ENCODE assay signal across 10 mouse cellular contexts in genomic region chr7:19940256-19940655, GRCm38 (mm10). TPM values are rescaled to one million over a fixed set of nuclear protein-coding genes. Genes with fewer than 3 reads are reported as not detected.
DNase-seq lines count a peak whose midpoint lies in the region; ATAC-seq and TF ChIP-seq lines count a peak whose summit lies in the region.
"Had no signal": no experiment of that assay in that cellular context is flagged by ENCODE, and none has a peak within 500 bp of the region (broad histone marks: within the 10 kb centered on the region; RNA-seq: fewer than 3 reads in every experiment).

No protein-coding gene starts in this region.

- peak overlapping the region; percentile 60 for H3K27ac ChIP-seq in spleen, adult 2 months (ENCODE audit: insufficient read depth, low read length)
- no peak overlapping the region for H3K27ac ChIP-seq in kidney, adult 2 months (ENCODE audit: insufficient read depth, low read depth, low read length)
- no peak overlapping the region for H3K27ac ChIP-seq in neural tube, embryonic 15.5 days (replicated peaks)
- H3K27ac ChIP-seq in forebrain, postnatal 0 days (ENCODE audit: low read depth, low read length), result no peak overlapping the region

- H3K36me3 ChIP-seq in spleen, adult 2 months (ENCODE audit: control insufficient read depth, insufficient read depth, low read length), result no peaks in the 10 kb centered on the region
- H3K36me3 ChIP-seq in kidney, adult 2 months (ENCODE audit: control insufficient read depth, insufficient read depth, low read length), result no peaks in the 10 kb centered on the region
- no peaks in the 10 kb centered on the region for H3K36me3 ChIP-seq in neural tube, embryonic 15.5 days
- H3K36me3 ChIP-seq in forebrain, postnatal 0 days (ENCODE audit: insufficient read depth), result no peaks in the 10 kb centered on the region

- peaks cover 5% of the 10 kb centered on the region; the same call in 1 of the 2 replicates for H3K4me1 ChIP-seq in spleen, adult 2 months (ENCODE audit: control insufficient read depth, insufficient read depth, insufficient read length)
- H3K4me1 ChIP-seq in kidney, adult 2 months (ENCODE audit: control insufficient read depth, insufficient read depth, low read length), result peaks cover 4% of the 10 kb centered on the region; the same call in 1 of the 2 replicates
- no peaks in the 10 kb centered on the region for H3K4me1 ChIP-seq in neural tube, embryonic 15.5 days
- H3K4me1 ChIP-seq in forebrain, postnatal 0 days (ENCODE audit: insufficient read depth), result no peaks in the 10 kb centered on the region

- TF ChIP-seq CTCF in spleen, adult 2 months (IDR thresholded peaks at IDR 0.05; ENCODE audit: extremely low read depth, insufficient read depth, insufficient read length, insufficient replicate concordance), result no peak
- TF ChIP-seq CTCF in kidney, adult 2 months (conservative IDR thresholded peaks at IDR 0.05; ENCODE audit: insufficient read depth, insufficient read length, low read depth, low read length), result no peak
- no peak for TF ChIP-seq CTCF in forebrain, postnatal 0 days (IDR thresholded peaks at IDR 0.05; ENCODE audit: low read depth)

- no peak for TF ChIP-seq POLR2A in spleen, adult 2 months (IDR thresholded peaks at IDR 0.05; ENCODE audit: low read depth, low read length)
- no peak for TF ChIP-seq POLR2A in kidney, adult 2 months (IDR thresholded peaks at IDR 0.05; ENCODE audit: low read depth, low read length)

- H3K9me3 ChIP-seq in neural tube, embryonic 15.5 days (replicated peaks), result no peaks in the 10 kb centered on the region
- H3K9me3 ChIP-seq in forebrain, postnatal 0 days (ENCODE audit: low read length), result no peaks in the 10 kb centered on the region

- no peaks in the 10 kb centered on the region for H3K27me3 ChIP-seq in spleen, adult 2 months (ENCODE audit: control insufficient read depth, insufficient read depth, low read length)
- no peaks in the 10 kb centered on the region for H3K27me3 ChIP-seq in kidney, adult 2 months (replicated peaks; ENCODE audit: control insufficient read depth, insufficient read depth, low read length)
- H3K27me3 ChIP-seq in neural tube, embryonic 15.5 days (replicated peaks), result no peaks in the 10 kb centered on the region
- no peaks in the 10 kb centered on the region for H3K27me3 ChIP-seq in forebrain, postnatal 0 days (ENCODE audit: insufficient read depth, low read length)

- H3K4me2 ChIP-seq in neural tube, embryonic 15.5 days, result no peak overlapping the region
- H3K4me2 ChIP-seq in forebrain, postnatal 0 days (ENCODE audit: low read depth), result no peak overlapping the region

- no peak overlapping the region for H3K4me3 ChIP-seq in spleen, adult 2 months (ENCODE audit: extremely low read depth, insufficient read depth, insufficient read length)
- H3K4me3 ChIP-seq in kidney, adult 2 months (ENCODE audit: insufficient read depth, low read depth, low read length), result no peak overlapping the region
- H3K4me3 ChIP-seq in neural tube, embryonic 15.5 days (replicated peaks), result no peak overlapping the region
- H3K4me3 ChIP-seq in forebrain, postnatal 0 days (ENCODE audit: low read depth, low read length), result no peak overlapping the region
- H3K4me3 ChIP-seq: erythroblast, embryonic 14.5 days had no signal

- no peak for ATAC-seq in neural tube, embryonic 15.5 days (ENCODE audit: low FRiP score)
- ATAC-seq in granulocyte monocyte progenitor cell, adult 5-6 weeks (replicated peaks; ENCODE audit: poor library complexity, severe bottlenecking), result no peak
- ATAC-seq in forebrain, postnatal 0 days, result no peak

- WGBS in spleen, adult 2 months, result 18% methylated on average over 6 of the region's 6 CpGs
- WGBS in kidney, adult 2 months, result 18% methylated on average over 4 of the region's 6 CpGs
- WGBS in neural tube, embryonic 15.5 days, result 31% methylated on average over 5 of the region's 6 CpGs
- WGBS in forebrain, postnatal 0 days, result 52% methylated on average over 5 of the region's 6 CpGs

- peak in 1 of 2 experiments; percentile 15 for DNase-seq in spleen, adult 2 months (ENCODE audit: low read depth in 1 of 2, low spot score in 2 of 2)
- no peak for DNase-seq in spleen, postnatal 4 days (ENCODE audit: low spot score in 2 of 2)
- DNase-seq in kidney, adult 2 months, result peak; percentile 53
- DNase-seq in lung, postnatal 14 days, result peak; percentile 51
- no peak for DNase-seq in forebrain, postnatal 0 days
- no peak for DNase-seq in cerebellum, adult 8-10 months

- no peak overlapping the region for H3K9ac ChIP-seq in neural tube, embryonic 15.5 days (replicated peaks)
- no peak overlapping the region for H3K9ac ChIP-seq in forebrain, postnatal 0 days

RNA-seq across cellular contexts. Expression of gene Igsf23, which starts 10.3 kb away (rescaled TPM):
- polyA plus RNA-seq in spleen, adult 2 months (2012; rRNA removed), result 1.2 and 3.9 TPM in 2 replicates
- 0.14 and 0.31 TPM in 2 replicates for polyA plus RNA-seq in kidney, adult 2 months (2012; rRNA removed)
- polyA plus RNA-seq in neural tube, embryonic 15.5 days (2015; fragmentation: Nextera tagmentation; extraction: Ambion mirVana), result 0.12 and 0.43 TPM in 2 replicates
- total RNA-seq in granulocyte monocyte progenitor cell, adult 5-6 weeks (2014; fragmentation: Nextera tagmentation), result 3.4 TPM in 1 of 2 replicates, not detected in the other
- not detected in 2 replicates for total RNA-seq in granulocyte monocyte progenitor cell, adult 5-6 weeks (2017)
- total RNA-seq in forebrain, postnatal 0 days (2014; rRNA removed), result not detected in 2 replicates
- polyA plus RNA-seq in forebrain, postnatal 0 days (2015; fragmentation: Nextera tagmentation; extraction: Ambion mirVana), result not detected in 2 replicates
- polyA plus RNA-seq: erythroblast, embryonic 14.5 days; midbrain, embryonic 14.5 days had no signal

RNA-seq across cellular contexts. Expression of gene Pvr, which starts 19.3 kb away (rescaled TPM):
- 6.6 and 8.0 TPM in 2 replicates for polyA plus RNA-seq in spleen, adult 2 months (2012; rRNA removed)
- 10.9 and 12.3 TPM in 2 replicates for polyA plus RNA-seq in kidney, adult 2 months (2012; rRNA removed)
- polyA plus RNA-seq in neural tube, embryonic 15.5 days (2015; fragmentation: Nextera tagmentation; extraction: Ambion mirVana), result 12.0 and 12.5 TPM in 2 replicates
- total RNA-seq in granulocyte monocyte progenitor cell, adult 5-6 weeks (2014; fragmentation: Nextera tagmentation), result 10.7 and 32.3 TPM in 2 replicates
- 10.9 and 11.3 TPM in 2 replicates for total RNA-seq in granulocyte monocyte progenitor cell, adult 5-6 weeks (2017)
- 12.0 and 12.8 TPM in 2 replicates for total RNA-seq in forebrain, postnatal 0 days (2014; rRNA removed)
- 4.2 and 6.1 TPM in 2 replicates for polyA plus RNA-seq in forebrain, postnatal 0 days (2015; fragmentation: Nextera tagmentation; extraction: Ambion mirVana)

RNA-seq across cellular contexts. Expression of gene Ceacam20, which starts 25.0 kb away (rescaled TPM):
- not detected in 2 replicates for polyA plus RNA-seq in spleen, adult 2 months (2012; rRNA removed)
- 0.03 TPM in 1 of 2 replicates, not detected in the other for polyA plus RNA-seq in kidney, adult 2 months (2012; rRNA removed)
- not detected in 2 replicates for polyA plus RNA-seq in neural tube, embryonic 15.5 days (2015; fragmentation: Nextera tagmentation; extraction: Ambion mirVana)
- total RNA-seq in granulocyte monocyte progenitor cell, adult 5-6 weeks (2014; fragmentation: Nextera tagmentation), result not detected in 2 replicates
- not detected in 2 replicates for total RNA-seq in granulocyte monocyte progenitor cell, adult 5-6 weeks (2017)
- not detected in 2 replicates for total RNA-seq in forebrain, postnatal 0 days (2014; rRNA removed)
- not detected in 2 replicates for polyA plus RNA-seq in forebrain, postnatal 0 days (2015; fragmentation: Nextera tagmentation; extraction: Ambion mirVana)
- polyA plus RNA-seq: erythroblast, embryonic 14.5 days; midbrain, embryonic 14.5 days had no signal

RNA-seq across cellular contexts. Expression of gene Nlrp9b, which starts 51.0 kb away (rescaled TPM):
- not detected in 2 replicates for polyA plus RNA-seq in spleen, adult 2 months (2012; rRNA removed)
- polyA plus RNA-seq in kidney, adult 2 months (2012; rRNA removed), result not detected in 2 replicates
- polyA plus RNA-seq in neural tube, embryonic 15.5 days (2015; fragmentation: Nextera tagmentation; extraction: Ambion mirVana), result not detected in 2 replicates
- total RNA-seq in granulocyte monocyte progenitor cell, adult 5-6 weeks (2014; fragmentation: Nextera tagmentation), result not detected in 2 replicates
- total RNA-seq in granulocyte monocyte progenitor cell, adult 5-6 weeks (2017), result not detected in 2 replicates
- not detected in 2 replicates for total RNA-seq in forebrain, postnatal 0 days (2014; rRNA removed)
- not detected in 2 replicates for polyA plus RNA-seq in forebrain, postnatal 0 days (2015; fragmentation: Nextera tagmentation; extraction: Ambion mirVana)
- polyA plus RNA-seq: erythroblast, embryonic 14.5 days; midbrain, embryonic 14.5 days had no signal

RNA-seq across cellular contexts. Expression of gene Ceacam19, which starts 52.5 kb away (rescaled TPM):
- 0.09 and 0.22 TPM in 2 replicates for polyA plus RNA-seq in spleen, adult 2 months (2012; rRNA removed)
- 0.11 and 0.25 TPM in 2 replicates for polyA plus RNA-seq in kidney, adult 2 months (2012; rRNA removed)
- not detected in 2 replicates for polyA plus RNA-seq in neural tube, embryonic 15.5 days (2015; fragmentation: Nextera tagmentation; extraction: Ambion mirVana)
- total RNA-seq in granulocyte monocyte progenitor cell, adult 5-6 weeks (2014; fragmentation: Nextera tagmentation), result not detected in 2 replicates
- total RNA-seq in granulocyte monocyte progenitor cell, adult 5-6 weeks (2017), result not detected in 2 replicates
- total RNA-seq in forebrain, postnatal 0 days (2014; rRNA removed), result not detected in 2 replicates
- not detected in 2 replicates for polyA plus RNA-seq in forebrain, postnatal 0 days (2015; fragmentation: Nextera tagmentation; extraction: Ambion mirVana)
- polyA plus RNA-seq: erythroblast, embryonic 14.5 days; midbrain, embryonic 14.5 days had no signal

Comparison
In these comparisons a context has a peak if more than half of its experiments do, and no peak if none do; other contexts are left out.
1. DNase-seq: peak in kidney, adult 2 months (single experiment) and lung, postnatal 14 days (single experiment); none in spleen, postnatal 4 days (0 of 2), forebrain, postnatal 0 days (single experiment) and cerebellum, adult 8-10 months (single experiment).